Mouse (Mus musculus) frontal cortex, postnatal 10 days (tissue): Measurements from ENCODE around the gene Lrrc36.

Experiments
- DNase-seq, 2 experiments: peaks; one replicate each; pipeline ENCODE4 v3.0.0; 2022; ENCODE audit warnings: low spot score in 2 of 2, mixed read lengths in 1 of 2

The Lrrc36 gene

GRCm38 (mm10) chr8:105431743-105432515 is 18.6 kb downstream of the Lrrc36 start:
- no peak for DNase-seq

- no peak for DNase-seq
Observed at GRCm38 (mm10) chr8:105433021-105433420, 19.6 kb downstream of the Lrrc36 start.

GRCm38 (mm10) chr8:105433511-105433910 is 20.1 kb downstream of the Lrrc36 start:
- DNase-seq: no peak

GRCm38 (mm10) chr8:105434136-105434535 is 20.8 kb downstream of the Lrrc36 start:
- no peak for DNase-seq

GRCm38 (mm10) chr8:105436218-105436617 is 22.8 kb downstream of the Lrrc36 start:
- no peak for DNase-seq

GRCm38 (mm10) chr8:105437078-105437748 is 23.8 kb downstream of the Lrrc36 start:
- DNase-seq: no peak

GRCm38 (mm10) chr8:105438865-105439264 is 25.5 kb downstream of the Lrrc36 start:
- no peak for DNase-seq

GRCm38 (mm10) chr8:105441433-105441832 is 28.1 kb downstream of the Lrrc36 start:
- DNase-seq: no peak

GRCm38 (mm10) chr8:105442661-105443060 is 29.3 kb downstream of the Lrrc36 start:
- DNase-seq: no peak

- no peak for DNase-seq
Observed at GRCm38 (mm10) chr8:105445296-105446126, 32.1 kb downstream of the Lrrc36 start.

- no peak for DNase-seq
Observed at GRCm38 (mm10) chr8:105446127-105446552, 32.8 kb downstream of the Lrrc36 start.

GRCm38 (mm10) chr8:105448188-105448587 is 34.8 kb downstream of the Lrrc36 start:
- DNase-seq: no peak

- no peak for DNase-seq
Observed at GRCm38 (mm10) chr8:105448596-105448995, 35.2 kb downstream of the Lrrc36 start.

GRCm38 (mm10) chr8:105450977-105451376 is 37.6 kb downstream of the Lrrc36 start:
- no peak for DNase-seq

- DNase-seq: no peak
Observed at GRCm38 (mm10) chr8:105451903-105452603, 38.7 kb downstream of the Lrrc36 start.

- no peak for DNase-seq
Observed at GRCm38 (mm10) chr8:105453296-105453695, 39.9 kb downstream of the Lrrc36 start.

GRCm38 (mm10) chr8:105454088-105454487 is 40.7 kb downstream of the Lrrc36 start:
- DNase-seq: no peak

- DNase-seq: no peak
Observed at GRCm38 (mm10) chr8:105455218-105455617, 41.8 kb downstream of the Lrrc36 start.

- no peak for DNase-seq
Observed at GRCm38 (mm10) chr8:105461085-105461803, 47.9 kb downstream of the Lrrc36 start.

- DNase-seq: no peak
Observed at GRCm38 (mm10) chr8:105464595-105464994, 51.2 kb downstream of the Lrrc36 start.

- no peak for DNase-seq
Observed at GRCm38 (mm10) chr8:105466246-105466645, 52.9 kb downstream of the Lrrc36 start.
